Mouse (Mus musculus) naive thymus-derived CD4-positive, alpha-beta T cell, adult 5 months (primary cell): ENCODE data around the gene Il22ra1. TPM values are rescaled to one million over a fixed set of nuclear protein-coding genes. Genes with fewer than 3 reads are reported as not detected.

Experiments used
- polyA plus RNA-seq: library from polyadenylated mRNA; unstranded; fragments of 100-300 nt; shearing (Covaris generic); gene quantifications from one replicate; pipeline ENCODE4 v1.2.1, GENCODE M21; 2017

Il22ra1 gene
- polyA plus RNA-seq: not detected

GRCm38 (mm10) chr4:135727817-135728216 lies at the start of gene Il22ra1:
Gene Il22ra1, plus strand, starts transcription at chr4:135728172.

GRCm38 (mm10) chr4:135685906-135686567 lies 41.9 kb upstream of the Il22ra1 start, which contains the start of gene Ifnlr1:
Gene Ifnlr1, plus strand, starts transcription at chr4:135686287.

GRCm38 (mm10) chr4:135759356-135759976 lies 31.5 kb downstream of the Il22ra1 start, which contains the start of gene Myom3:
Gene Myom3, plus strand, starts transcription at chr4:135759715.

Other genes starting within 250 kb of the Il22ra1 start
- gene Stpg1, start 233.4 kb upstream of the Il22ra1 start, polyA plus RNA-seq: 0.29 TPM
- gene Nipal3, start 233.1 kb upstream of the Il22ra1 start, polyA plus RNA-seq: 15.3 TPM
- gene Grhl3, start 154.5 kb upstream of the Il22ra1 start, polyA plus RNA-seq: not detected
- gene Ifnlr1, start 41.9 kb upstream of the Il22ra1 start, polyA plus RNA-seq: not detected
- not detected for gene Myom3, start 31.5 kb downstream of the Il22ra1 start, polyA plus RNA-seq
- 196 TPM for gene Srsf10, start 127.6 kb downstream of the Il22ra1 start, polyA plus RNA-seq
- 194 TPM for gene Pnrc2, start 145.7 kb downstream of the Il22ra1 start, polyA plus RNA-seq
- 7.5 TPM for gene Cnr2, start 167.2 kb downstream of the Il22ra1 start, polyA plus RNA-seq
- gene Fuca1, start 192.6 kb downstream of the Il22ra1 start, polyA plus RNA-seq: 74.0 TPM
- 63.8 TPM for gene Hmgcl, start 218.3 kb downstream of the Il22ra1 start, polyA plus RNA-seq
- gene Gale, start 235.6 kb downstream of the Il22ra1 start, polyA plus RNA-seq: 13.5 TPM
- gene Lypla2, start 244.5 kb downstream of the Il22ra1 start, polyA plus RNA-seq: 195 TPM